Mouse (Mus musculus) MEL (cell line): Measurements from ENCODE around the gene Apoa2.

Source experiments
- MAFK ChIP-seq: IDR thresholded peaks from 2 replicates; pipeline ENCODE4 v1.6.1; 2011; ENCODE audit warnings: low read depth, mild to moderate bottlenecking, low read length, improper control_type of control experiment, borderline replicate concordance
- POLR2A ChIP-seq, 2 experiments: IDR thresholded peaks; 2 replicates each; pipeline ENCODE4 v1.6.1; 2011 to 2012; ENCODE audit warnings: low read length in 2 of 2, mild to moderate bottlenecking in 2 of 2, control low read depth in 1 of 2, improper control_type of control experiment in 1 of 2, low read depth in 1 of 2, moderate library complexity in 1 of 2; ENCODE audit not compliant: control insufficient read depth in 1 of 2, insufficient read depth in 1 of 2, poor library complexity in 1 of 2
- ZKSCAN1 ChIP-seq: IDR thresholded peaks from 2 replicates; pipeline ENCODE4 v1.6.1; 2012; ENCODE audit warnings: low read depth, mild to moderate bottlenecking, inconsistent platforms, low read length, improper control_type of control experiment, moderate library complexity

- no peak for TF ChIP-seq MAFK
- no peak for TF ChIP-seq POLR2A (IDR thresholded peaks at IDR 0.05; ENCODE audit: control insufficient read depth in 1 of 2, insufficient read depth in 1 of 2, low read depth in 1 of 2, low read length in 2 of 2, poor library complexity in 1 of 2)
- no peak for TF ChIP-seq ZKSCAN1
Measured at GRCm38 (mm10) chr1:171229750-171230149, 4.9 kb downstream of the Apoa2 start.
